Mouse (Mus musculus) testis, postnatal 10 days (tissue): Measurements from ENCODE around the gene Ntmt1.

ENCODE experiments used
- DNase-seq: peaks from one replicate; pipeline ENCODE4 v3.0.0; 2021; ENCODE audit warnings: low spot score

Gene Ntmt1

DNA sequence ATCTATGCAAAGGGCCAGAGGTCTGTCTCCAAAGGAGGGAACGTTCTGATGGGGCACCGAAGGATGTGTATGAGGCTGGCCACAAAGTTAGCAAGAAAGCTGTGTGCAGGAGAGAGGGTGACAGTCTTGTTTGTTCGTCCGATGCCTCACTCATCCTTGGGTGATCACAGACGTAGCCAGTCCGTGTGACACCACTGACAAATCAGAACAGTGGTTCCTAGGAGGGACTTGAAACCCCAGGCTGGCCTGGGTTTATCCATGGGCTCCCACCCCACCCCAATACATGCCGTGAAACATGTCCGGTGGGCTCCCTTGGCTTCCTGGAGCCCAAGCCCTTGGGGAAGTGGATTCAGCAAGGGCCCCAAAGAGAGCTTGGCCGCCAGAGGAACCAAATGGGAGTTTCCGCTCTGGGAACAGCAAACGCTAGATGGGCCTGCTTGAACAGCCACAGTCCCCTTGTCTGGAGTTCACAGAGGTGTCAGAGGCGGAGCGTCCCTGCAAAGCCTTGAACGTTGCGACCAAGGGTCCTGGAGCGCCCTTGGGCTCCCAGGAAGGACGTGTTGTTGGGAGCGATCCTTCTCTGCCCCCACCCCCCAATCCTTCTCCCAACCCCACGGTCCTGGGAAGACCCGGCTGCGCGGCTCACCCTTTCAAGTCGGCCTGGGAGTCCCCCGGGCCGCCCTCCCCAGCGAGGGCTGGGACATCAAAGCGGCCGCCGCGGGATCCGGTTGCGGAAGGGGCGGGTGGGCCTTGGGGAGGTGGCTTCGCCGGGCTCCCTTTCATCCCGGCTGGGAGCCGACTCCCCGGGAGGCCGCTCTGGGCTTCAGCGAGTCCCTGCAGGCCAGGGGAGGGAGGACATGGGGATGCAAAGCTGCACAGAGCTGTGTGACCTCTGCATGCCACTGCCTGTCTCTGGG lies 23.3 kb upstream of the Ntmt1 start:
- DNase-seq, result peak; percentile 77

- no peak for DNase-seq
Measured at GRCm38 (mm10) chr2:30787466-30787865, 20.2 kb upstream of the Ntmt1 start.

DNA sequence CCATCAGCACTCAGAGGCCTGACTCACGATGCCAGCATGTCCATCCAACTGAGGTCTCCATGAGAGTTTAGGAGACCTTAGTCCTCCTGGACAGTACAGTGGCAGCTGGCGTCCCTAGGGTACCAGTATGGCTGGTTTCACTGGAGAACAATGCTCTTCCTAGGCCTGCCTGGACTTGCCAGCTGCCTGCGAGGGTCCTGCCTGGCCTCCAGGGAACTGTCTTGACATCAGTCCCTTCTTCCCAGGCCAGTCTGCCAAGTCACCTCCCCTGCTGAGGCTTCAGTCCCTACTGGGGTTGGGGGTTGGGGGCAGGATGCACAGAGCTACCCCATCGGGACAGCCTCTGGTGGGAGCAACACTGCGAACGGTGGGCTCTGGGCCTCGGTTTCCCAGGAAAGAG lies 15.6 kb upstream of the Ntmt1 start:
- DNase-seq, result no peak

DNA sequence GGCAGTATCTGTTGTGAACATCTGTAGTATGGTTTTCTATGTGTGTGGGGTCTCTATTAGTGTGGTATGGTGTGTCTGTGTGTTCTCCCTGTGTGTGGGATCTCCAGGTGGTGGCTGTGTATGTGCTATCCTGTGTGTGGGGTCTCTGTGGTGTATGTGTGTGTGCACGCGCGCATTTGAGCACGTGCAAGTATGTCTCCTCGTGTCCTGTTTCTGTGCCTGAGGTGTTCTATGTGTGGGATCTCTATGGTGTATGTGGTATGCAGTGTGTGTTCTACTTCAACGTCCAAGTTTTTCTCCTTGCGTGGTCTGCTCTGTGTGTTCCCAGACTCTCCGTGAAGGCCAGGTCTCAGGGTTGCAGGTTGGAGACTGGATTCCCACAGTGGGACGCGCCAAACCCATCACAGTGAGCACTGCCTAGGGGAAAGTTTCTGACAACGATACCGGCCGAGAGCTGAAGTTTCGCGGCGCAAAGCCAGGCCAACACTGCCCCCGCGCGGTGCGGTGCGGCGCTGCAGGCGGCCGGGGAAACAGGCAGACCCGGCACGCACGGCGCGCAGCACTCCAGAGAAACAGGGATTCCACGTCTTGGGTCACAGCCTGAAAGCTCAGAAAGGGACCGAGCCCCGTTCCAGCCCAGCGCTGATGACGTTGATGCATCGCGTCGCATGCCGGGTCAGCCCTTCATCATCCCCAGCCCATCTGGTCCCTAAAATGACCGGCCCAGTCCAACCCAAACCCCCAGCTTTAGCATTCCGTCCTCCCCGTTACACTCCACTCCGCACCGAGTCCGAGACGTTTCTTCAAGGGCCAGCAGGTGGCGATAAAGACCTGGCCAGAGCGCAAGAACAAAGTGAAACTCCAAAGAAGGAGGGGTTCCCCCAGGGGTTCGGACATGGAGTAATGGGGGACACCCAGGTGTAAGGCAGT lies 13.2 kb upstream of the Ntmt1 start:
- DNase-seq, result peak; percentile 98

GRCm38 (mm10) chr2:30795271-30795888 lies 12.2 kb upstream of the Ntmt1 start:
- DNase-seq, result no peak

- DNase-seq, result no peak
Measured at GRCm38 (mm10) chr2:30795889-30796275, 11.7 kb upstream of the Ntmt1 start.

DNA sequence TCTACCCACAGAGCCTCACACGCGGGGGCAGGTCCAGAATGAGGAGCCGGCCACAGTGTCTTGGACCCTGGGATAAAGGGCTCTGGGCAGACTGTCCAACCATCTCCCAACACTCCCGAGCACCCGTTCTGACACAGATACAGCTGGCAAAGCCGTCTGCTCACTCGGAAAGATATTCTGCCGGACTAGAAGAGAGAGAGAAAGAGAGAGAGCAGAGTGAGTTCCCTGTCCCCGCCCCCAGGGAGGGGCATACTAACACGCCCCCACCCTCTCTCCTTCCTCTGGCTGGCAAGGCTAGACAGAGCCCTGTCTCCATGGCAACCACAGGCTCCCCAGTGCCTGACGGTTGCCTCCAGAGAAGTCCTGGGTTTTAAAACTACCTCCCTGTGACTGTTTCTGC lies 11.2 kb upstream of the Ntmt1 start:
- peak; percentile 83 for DNase-seq

DNA sequence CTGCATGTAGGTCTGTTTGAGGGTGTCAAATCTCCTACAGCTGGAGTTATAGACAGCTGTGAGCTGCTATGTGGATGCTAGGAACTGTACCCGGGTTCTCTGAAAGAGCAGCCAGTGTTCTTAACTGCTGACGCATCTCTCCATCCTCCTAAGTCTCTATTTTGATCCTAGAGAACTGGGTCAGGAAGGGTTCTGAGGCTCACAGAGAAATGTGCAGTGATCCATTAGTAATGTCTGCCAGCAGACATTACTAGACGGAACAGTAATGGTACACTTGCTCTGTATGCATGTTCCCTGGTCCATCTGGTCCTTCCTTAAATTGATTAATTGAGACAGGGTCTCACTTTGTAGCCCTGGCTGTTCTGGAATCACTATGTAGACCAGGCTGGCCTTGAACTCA lies 8.2 kb upstream of the Ntmt1 start:
- DNase-seq, result no peak

DNA sequence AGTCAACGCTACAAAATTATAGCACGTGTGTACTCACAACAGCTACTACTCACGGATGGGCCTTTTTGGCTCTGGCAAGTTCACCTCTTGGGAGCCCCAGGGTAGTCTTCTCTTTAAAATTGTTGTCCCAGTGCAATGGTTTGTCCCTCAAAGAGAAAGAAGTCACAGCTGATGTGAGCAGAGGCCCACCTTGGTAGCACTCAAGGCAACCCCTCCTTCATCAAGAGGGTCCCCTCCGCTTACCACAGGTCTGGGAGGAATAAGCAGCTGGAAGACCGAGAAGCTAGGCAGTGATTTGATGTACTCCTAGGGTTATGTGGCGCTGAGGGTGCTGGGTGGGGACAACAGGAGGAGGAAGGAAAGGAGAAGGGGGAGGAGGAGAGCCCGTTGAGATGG lies 7.0 kb upstream of the Ntmt1 start:
- DNase-seq, result no peak

DNA sequence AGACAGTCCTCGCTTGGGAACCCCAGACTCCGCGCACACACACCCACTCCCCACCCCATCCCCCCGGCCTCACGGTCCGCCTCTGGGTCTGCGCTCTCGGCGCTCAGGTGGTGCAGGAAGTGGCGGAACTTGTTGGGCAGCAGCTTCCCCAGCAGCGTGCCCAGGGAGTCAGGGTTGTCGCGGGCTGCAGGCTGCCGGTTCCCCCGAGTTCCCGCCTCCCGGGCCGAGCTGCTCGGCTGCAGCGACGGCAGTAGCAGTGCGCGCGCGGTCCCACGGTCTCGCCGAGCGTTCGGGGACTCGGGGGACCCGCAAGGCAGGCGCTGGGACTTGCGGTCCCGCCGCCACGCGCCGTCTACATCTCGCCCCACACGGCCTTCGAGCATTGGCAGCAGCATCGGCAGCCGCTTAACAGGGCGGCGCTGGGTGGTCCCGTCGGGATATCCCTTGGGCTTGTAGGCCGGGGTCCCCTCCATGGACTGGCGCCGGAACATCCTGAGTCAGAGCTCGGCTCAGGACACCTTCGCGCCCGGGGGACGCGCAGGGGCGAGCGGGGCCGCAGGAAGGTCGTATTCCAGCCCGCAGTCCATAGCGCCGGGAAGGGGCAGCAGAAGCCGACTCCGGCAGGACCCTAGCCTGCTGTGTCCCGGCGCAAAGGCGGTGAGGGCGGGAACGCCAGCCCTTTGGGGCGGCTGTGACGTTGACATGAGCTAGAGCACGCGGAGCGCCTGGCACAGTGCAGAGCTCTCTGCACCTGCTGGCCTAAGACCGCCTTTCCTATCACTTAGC lies 6.4 kb upstream of the Ntmt1 start:
- DNase-seq, result no peak

DNA sequence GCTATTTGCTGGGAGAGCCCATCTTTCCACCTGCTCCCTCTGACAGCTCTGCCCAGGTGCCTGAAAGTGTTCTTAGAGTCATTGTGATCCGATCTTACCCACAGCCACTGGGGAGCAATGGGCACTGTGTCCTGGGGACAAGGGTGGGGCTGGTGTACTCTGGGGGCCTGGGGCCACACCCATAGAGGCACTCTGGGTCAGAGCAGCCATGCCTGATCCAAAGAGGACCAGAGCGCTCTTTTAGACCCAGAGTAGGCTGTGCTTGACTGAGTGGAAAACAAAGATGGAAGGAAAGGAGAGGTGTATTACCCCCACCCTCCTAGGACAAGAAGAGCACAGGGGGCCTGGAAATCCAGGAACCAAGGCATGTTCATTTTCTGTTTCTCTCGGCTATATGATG lies 4.0 kb upstream of the Ntmt1 start, which contains the start of gene 1700001O22Rik:
TSS of gene 1700001O22Rik (minus strand) at position 58 of the 400 bp plus-strand sequence.
- no peak for DNase-seq

- DNase-seq, result no peak
Measured at GRCm38 (mm10) chr2:30805983-30806382, 1.6 kb upstream of the Ntmt1 start.

GRCm38 (mm10) chr2:30807147-30807647 lies 429 bp upstream of the Ntmt1 start:
- no peak for DNase-seq

DNA sequence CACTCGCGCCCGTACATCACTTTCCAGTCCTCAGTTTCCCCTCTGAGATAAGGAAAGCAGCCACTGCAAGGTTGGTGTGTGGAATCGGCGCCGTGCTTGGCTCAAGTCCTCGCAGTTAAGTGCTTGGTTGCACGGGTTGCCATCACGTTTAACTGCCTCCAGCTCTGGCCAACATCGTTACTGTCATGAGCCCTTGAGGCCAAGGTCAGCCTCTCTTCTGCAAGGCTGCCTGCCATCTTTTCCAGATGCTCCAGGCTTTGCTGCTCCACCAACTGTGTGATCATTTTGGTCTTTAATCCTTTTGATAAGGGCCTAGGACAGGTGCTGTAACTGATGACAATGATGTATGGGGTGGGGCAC lies 650 bp downstream of the Ntmt1 start:
- no peak for DNase-seq

DNA sequence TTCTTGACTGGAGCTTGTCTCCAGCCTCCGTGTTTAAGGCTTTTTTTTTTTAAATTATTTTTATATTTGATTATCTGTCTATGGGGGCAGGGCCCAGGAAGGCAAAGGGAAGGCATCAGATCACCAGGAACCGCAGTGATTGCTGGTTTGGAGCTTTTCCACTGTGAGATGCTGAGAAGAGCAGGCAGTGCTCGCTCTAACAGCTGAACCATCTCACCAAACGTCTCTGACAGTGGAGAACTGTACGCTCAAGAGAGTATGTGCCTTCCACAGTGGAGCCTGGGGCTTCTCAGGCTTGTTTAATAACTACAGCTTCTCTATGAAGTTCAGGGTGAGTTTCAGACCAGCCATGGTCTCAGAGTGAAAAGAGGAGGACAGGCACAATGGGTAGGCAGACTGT lies 1.9 kb downstream of the Ntmt1 start:
- DNase-seq, result no peak

GRCm38 (mm10) chr2:30810573-30810972 lies 2.9 kb downstream of the Ntmt1 start:
- no peak for DNase-seq

GRCm38 (mm10) chr2:30816383-30816782 lies 8.8 kb downstream of the Ntmt1 start:
- no peak for DNase-seq

- DNase-seq, result no peak
Measured at GRCm38 (mm10) chr2:30819873-30820272, 12.2 kb downstream of the Ntmt1 start.

GRCm38 (mm10) chr2:30821073-30821472 lies 13.4 kb downstream of the Ntmt1 start:
- DNase-seq, result no peak

- no peak for DNase-seq
Measured at GRCm38 (mm10) chr2:30822460-30822859, 14.8 kb downstream of the Ntmt1 start.

DNA sequence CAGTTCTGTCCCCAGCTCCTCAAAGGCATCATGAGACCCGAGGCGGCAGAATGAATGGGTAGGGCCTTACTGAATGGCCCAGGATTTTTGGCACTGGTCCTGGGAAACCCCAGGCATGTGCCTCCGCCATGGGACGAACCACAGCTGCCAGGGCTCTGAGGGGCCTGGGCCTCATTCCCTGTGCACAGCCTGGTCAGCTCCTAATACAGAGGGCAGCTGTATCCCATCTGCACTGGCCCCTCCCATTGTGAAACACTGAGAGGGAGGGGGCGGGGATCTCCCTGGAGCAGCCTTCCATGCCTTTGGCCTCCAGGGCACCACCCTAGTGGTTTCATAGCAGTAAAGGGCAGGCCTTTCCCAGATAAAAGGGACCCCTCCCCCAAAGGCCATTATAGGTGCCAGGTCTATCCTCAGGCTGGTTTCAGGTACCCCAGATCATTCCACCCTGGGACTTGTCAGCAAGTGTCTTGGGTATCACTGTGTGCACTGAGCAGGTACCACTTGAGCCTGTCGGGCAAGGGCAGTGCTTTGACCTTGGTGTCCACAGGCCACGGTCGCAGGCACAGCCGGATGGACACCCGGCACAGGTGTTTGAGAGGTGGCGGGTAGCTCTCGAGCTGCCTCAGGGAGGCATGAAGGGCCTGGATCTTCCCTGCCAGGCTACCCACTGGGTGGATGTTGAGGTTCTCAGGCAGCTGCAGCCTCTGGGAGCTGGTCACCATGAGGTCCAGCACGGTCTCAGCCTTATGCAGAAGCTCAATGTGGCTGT lies 15.9 kb downstream of the Ntmt1 start:
- DNase-seq, result peak; percentile 64
